Mouse (Mus musculus) v-Abl transformed pro-B cells (cell line): ENCODE data around the gene Zfp664.

Experiments
- in situ Hi-C, 2 experiments: fragments of 400-800 bp; cut with MboI; formaldehyde crosslinking; loops; one replicate each; pipeline ENCODE4 v1.15.1; 2025; ENCODE audit not compliant: unreplicated experiment in 2 of 2

Zfp664 gene

DNA sequence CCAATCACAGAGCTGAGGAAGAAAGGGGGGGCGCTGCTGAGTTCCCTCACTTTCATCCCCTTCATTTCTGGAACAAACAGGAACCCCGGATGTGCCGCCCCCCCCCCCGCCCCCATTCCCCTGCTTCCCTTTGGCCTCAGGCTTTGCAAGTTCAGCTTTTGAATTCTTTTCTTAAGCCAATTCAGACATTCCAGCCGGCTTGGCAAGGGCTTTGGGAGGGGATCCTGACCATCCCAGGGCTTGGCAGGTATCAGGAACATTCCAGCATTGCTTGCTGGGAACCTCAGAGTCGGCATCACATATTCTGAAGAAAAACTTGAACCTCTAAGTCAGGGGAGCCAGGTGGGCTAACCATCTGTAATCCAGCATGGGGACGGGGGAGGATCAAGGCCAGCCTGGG is 49.8 kb downstream of the Zfp664 start:
- in situ Hi-C loops, result loop anchor here (5.0 to 25.0 kb wide), 3 partner anchors 450 to 600 kb away; partner anchors contain the start of gene Aacs (in 1 of the 2)

DNA sequence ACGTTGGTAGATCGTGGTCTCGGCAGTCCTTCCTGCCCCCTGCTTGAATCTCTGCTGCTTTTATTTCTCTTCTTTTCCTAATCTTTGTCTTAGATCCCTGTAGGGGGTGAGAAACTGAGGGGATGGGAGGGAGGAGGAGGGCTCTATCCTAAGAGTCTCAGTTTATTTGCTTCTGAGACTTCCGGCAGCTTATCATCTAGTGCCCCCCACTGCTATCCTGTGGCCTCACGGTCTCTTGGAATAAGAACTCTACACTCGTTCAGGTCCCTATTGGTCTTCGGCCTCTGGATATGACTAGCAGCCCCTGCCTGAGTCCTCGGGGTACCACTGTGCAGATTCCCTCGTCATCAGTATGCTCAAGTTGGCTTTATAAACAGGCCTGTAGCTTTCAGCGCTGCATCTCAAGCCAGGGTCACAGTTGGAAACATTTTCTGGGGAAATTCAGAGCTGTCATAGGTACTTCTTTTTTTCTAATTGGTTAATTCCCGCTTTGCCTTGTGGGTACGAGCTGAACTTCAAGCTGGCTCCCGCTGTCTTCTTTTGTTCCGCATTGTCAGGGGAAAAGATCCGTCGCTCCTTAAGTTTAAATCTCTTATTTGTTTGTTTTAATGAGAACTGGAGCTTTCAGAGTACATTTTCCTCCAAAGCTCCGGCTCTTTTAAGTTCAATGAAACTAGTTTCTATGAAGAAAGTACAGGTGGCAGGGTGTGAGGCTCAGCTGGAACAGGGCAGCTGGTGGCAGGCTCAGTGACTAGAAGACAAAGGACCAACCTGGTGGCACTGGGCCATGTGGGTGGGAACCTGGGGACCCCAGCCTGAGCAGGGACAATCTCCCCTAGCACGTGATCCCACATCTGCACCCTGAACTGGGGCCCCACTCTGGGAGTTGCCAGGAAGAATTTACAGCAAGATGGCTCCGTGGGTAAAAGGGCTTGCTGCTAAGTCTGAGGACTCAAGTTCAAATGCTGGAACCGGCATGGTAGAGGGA is 50.7 kb downstream of the Zfp664 start:
- in situ Hi-C loops, result loop anchor here (5.0 to 25.0 kb wide), 3 partner anchors 449 to 599 kb away; partner anchors contain the start of gene Aacs (in 1 of the 2)

DNA sequence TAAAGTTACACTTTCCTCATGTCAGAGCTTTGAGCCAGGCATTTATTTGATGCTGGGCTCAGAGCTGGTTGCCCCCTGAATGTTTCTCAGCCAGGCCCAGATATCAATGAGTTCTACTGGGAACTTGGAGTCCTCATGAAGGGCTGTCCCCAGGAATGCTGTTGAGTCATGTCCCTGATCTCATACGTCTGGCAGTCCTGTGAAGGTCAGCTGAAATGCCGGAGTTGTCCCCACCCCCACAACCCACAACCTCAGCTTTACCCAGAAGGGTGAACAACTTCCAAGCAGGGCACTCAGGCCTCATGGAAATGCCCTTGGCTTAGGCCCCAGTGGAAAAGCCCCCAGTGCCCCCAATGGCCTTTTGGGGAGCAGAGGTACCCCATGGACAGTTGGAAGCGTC is 57.3 kb downstream of the Zfp664 start:
- in situ Hi-C loops, result loop anchor here (25.0 kb wide), 2 partner anchors 568 to 593 kb away; partner anchors contain the start of gene Aacs (in 1 of the 2)

DNA sequence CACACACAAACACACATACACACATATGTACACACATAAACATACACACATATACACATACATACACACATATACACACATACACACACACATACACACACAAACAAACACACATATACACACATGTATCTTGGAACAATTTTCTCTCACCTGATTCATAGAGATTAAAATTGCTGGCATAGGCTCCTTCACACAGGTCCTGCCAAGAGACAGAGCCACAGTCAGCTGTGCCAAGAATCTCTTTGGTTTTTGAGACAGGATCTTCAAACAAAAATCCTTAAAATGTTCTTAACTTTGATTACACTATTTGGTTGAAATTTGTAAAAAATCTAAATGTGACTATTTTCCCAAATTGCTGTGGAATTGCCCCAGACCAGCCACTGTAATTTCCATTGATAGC is 58.9 kb downstream of the Zfp664 start:
- in situ Hi-C loops, result loop anchor here (25.0 kb wide), 2 partner anchors 566 to 591 kb away; partner anchors contain the start of gene Aacs (in 1 of the 2)

DNA sequence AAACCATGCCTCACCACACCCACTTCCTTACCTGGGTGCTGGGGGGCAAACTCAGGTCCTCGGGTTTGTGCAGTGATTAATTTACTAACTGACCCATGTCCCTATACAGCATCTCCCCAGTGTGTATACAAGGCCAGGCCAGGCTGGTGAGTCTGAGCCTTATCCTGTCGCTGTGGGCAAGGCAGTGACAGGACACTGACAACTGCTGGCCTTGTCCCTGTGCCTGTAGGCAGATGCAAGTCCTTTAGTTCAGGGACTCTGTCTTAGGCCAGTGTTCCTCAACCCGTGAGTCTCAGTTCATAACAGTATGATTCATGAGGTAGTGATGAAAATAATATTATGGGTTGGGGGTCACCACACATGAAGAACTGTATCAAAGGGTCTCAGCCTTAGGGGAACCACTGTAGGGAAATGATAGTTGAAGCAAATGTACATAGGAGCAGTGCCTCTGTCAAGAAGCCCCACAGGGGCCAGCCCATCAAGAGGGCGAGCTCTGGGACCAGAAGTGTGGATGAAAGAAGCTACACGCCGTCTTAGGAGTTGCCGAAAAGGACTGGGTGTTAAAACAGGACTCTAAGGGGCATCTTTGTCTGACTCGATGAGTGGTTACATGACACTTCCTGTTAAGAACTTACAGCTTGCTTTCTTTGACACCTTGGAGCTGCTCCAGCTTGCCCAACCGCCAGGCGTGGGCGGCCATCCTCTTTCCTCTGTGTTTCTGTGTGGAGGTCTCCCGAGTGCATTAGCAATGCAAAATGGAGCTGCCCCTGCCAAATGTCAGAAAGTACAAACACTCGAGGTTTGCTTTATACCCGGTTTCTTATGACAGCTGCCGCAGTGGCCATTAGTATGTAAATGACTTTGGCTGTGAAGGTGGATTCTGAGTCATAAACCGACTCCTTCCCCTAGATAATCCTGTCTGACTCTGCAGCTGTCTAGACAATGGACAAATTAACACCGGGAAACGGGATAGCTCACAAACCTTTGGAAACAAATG is 60.2 kb downstream of the Zfp664 start:
- in situ Hi-C loops, result loop anchor here (25.0 kb wide), 2 partner anchors 565 to 590 kb away; partner anchors contain the start of gene Aacs (in 1 of the 2)

DNA sequence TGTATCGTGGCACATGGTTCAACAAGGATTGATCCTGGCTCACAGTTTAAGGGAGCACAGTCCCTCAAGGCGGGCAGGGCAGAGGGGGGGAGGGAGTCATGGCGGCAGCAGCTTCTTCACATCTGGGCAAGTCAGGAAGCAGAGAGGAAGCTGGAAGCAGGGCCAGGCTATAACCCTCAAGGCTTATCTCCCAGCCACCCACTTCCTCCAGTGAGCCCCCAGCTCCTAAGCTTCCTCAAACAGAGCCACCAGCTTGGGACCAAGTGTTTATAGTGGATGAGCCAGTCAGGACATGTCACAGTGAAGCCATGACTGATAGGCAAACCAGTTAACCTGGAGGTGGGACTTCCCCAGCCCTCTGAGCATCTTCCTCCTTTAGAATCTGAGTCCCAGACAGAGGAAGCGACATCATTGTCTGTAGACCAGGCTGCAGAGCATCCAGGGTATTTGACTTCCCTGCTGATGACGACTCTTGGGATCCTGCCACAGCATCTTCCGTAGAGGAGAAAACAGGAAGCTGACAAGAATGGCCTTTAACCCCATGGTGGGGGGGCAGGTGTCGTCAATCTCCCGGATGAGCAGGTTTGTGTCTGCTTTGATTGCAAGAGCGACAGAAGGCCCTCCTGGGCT is 67.0 kb downstream of the Zfp664 start:
- in situ Hi-C loops, result no loop called here

DNA sequence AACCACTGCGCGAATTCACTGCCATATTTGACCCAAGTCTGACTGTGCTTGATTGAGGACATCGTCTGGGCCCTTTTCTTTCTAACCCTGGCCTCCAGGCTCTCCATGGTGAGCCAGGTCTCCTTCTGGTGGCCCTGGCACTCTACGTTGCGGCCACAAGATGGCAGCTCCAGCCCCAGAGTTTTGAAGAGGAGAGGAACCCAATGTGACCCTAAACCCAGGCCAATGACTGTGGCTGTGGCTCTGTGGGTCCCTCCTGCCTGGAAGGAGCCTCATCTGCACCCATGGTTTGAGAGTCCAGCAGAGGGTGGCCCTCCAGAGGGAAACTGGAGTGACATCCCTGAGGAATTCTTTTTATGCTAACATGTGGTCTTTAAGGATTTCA is 67.6 kb downstream of the Zfp664 start:
- in situ Hi-C loops, result no loop called here

DNA sequence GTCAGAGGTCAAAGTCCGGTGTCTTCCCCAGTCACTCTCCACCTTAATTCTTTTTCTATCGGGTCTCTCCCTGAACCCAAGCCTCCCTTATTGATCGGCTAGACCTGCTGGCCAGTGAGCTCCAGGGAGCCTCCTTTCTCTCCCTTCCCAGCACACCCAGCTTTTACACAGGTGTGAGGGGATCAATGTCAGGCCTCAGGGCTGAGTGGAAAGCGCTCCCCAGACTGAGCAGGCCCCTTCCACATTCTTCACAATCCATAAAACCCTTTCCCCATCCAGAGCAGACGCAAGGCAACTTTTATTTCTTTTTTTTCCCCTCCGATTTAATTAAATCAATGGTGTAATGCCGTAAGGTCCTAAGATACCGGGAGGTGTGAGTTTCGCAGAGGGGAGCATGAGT is 68.1 kb downstream of the Zfp664 start:
- in situ Hi-C loops, result no loop called here

DNA sequence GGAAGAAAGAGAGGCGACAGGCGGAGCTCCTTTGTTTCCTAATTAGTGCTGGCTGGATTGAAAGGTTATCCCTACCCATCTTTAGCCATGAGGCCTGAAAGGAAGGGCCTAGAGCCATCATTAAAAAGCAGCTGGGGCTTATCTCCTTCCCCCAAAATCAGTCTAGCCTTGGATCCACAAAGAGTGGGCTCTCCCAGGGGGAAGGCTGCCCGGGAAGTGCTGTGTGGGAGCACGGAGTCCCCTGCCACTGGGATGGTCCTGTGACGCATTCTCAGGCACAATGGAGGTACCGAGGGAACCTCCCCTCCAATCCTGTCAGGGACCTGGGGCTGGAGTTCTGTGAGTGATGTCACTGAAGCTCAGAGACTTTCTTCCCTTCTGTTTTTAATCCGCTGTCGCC is 68.6 kb downstream of the Zfp664 start:
- in situ Hi-C loops, result no loop called here

DNA sequence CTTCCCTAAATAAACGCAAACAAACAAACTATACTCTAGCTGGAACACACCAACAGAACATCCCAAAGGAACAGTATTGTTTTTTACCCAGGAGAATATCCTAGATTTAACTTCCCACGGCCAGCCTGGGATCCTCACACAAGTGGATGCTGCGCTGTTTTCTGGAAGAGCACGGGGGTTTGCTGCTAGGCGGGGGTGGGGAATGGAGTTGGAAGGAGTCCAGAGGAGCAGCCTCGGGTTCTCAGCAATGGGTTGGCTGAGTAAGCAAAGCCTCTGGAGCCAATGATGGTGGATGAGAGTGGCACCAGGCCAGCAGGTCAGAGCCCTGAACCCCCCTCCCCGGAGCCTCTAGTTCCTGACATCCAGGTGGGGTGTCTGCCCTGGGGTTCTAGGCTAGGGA is 72.1 kb downstream of the Zfp664 start:
- in situ Hi-C loops, result no loop called here

DNA sequence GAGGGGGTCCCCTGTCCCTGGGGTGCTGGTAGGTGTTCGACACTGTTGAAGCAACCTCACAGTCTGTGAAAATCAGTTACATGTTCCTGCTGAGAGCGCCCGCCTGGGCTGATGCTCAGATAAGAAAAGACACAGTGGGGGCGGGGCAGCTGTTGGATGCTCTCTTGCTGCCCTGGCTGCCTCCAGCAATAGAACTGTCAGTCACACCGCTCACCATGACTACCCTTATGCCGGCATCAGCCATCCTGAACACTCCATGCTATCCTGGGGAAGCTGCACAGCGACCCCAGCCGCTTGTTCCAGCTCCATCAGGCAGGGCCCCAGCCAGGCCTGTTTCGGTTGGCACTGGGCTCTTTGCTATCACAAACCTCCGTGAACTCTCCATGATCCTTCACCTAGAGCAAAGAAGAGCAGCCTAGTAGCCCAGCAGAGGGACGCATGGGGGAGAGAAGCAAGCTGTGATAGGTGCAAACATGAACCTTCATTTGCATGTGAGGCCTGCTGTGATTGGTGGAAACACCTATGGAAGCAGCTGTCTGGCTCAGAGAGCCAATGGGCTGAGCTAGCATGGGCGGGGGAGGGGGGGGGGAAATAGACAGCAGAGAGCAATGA is 80.8 kb downstream of the Zfp664 start:
- in situ Hi-C loops, result no loop called here

DNA sequence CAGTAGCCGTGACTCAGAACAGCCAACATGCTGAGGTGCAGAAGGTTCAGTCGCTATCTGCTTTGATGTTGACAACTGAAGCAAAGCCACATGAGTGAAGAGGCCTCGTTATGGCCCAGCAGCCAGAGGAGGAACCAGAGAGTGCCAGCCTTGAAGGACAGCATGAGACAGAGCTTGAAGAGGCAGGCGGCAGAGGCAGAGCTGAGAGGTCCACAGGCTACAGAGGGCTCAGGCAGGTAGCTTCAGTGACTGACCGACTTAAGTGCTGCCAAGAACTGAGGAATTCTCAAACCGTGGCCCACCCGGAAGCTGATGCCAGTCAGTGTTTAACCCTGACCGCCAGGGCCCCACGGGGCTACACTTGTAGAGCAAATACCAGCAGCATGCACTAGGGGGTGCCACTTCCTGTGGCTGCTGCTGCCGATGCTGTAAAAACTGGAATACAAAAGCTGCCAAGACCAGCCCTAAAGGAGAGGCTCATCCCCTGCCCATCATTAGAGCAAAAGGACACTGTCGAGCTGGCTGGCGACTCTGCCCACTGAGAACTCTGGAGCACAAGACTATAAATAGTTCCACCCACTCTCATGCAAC is 81.4 kb downstream of the Zfp664 start:
- in situ Hi-C loops, result no loop called here

DNA sequence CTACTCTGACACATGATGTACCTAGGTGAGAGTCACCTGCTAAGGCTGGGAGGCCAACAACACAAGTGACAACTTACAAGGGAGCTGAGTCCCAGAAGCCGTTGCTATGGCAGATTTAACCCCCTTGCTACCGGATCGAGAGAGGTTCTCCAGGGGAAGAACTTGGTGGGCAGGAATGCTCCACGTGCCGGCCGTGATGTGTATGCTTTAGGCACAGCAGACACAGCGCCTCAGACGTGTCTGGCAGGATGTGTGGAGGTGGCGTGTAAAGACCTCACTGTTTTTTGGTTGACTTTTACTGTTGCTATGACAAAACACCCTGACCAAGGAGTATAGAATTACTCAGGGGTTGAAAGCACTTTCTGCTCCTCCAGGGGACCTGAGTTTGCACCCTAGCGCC is 81.9 kb downstream of the Zfp664 start:
- in situ Hi-C loops, result no loop called here

DNA sequence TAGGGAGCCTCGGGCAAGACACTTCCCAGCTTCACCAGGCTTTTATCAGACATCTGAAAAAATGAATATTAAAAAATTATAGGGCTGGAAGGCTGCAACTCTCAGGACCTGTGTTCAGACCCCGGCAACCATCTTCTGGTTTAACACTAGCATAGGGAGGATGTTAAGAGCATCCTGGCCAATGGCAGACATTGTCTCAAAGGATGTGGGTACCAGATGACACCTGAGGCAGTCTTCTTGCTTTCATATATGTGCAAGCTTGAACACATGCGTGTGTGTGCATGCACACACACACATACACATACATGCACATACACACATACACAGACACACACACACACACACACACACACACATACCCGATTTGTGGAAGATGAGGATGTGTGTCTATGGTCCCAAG is 82.6 kb downstream of the Zfp664 start:
- in situ Hi-C loops, result no loop called here

DNA sequence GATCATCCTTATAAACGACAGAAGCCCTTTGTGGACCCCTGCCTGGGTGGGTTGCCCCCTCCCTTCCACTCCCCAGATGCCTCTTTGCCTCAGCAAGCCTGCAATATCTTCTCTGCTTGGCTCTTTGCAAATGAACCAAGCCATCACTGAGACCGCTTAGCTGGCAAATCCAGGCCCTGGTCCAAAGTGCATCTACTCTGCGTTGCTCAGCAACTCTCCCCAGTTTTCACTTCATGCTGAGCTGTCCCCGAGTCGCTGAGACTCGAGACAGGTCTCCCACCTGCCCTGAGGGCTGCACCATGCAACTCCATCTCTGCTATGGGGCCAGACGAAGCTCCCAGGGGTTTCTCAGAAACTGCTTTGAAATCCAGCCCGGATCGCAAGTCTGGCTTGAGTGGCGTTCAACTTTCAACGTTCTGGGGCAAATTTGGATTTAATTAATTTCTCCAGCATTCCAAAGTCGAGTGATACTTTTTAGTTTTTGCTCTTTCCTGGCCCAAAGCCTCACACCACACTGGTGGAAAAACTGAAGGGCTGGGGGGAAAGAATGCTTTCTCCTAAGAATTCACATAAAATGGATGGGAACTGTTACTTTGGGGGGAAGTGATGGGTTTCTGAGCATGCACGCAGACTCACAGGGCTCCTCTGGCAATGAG is 88.3 kb downstream of the Zfp664 start:
- in situ Hi-C loops, result no loop called here

DNA sequence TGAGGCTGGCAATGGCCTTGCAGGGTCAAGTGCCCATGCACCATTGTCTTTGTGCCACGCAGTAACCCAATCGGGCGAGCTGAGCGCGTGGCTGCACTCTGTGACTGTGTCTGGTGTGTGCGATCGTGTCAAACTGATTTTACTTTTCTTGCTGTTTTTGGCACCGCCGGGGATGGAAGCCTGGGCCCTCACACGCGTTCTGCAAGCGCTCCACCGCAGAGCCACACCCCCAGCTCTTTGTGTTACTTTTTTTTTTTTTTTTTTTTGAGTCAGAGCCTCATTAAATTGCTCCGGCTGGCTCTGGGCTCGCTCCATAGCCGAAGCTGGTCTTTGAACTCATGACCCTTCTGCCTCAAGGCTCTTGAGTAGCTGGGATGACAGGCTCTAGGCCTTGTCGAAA is 88.8 kb downstream of the Zfp664 start:
- in situ Hi-C loops, result no loop called here
